Mouse (Mus musculus) embryo, embryonic 10 days (tissue): ENCODE data around the gene Arid2.

Source experiments
- DNase-seq: peaks from one replicate; pipeline ENCODE4 v3.0.0-alpha.2; 2015; ENCODE audit warnings: low spot score

Arid2 gene

GRCm38 (mm10) chr15:96345312-96345849 lies 58.1 kb downstream of the Arid2 start:
- no peak for DNase-seq

- DNase-seq = no peak
These were observed 64.1 kb downstream of the Arid2 start for GRCm38 (mm10) chr15:96351432-96351831.

GRCm38 (mm10) chr15:96358871-96359270 lies 71.6 kb downstream of the Arid2 start:
- no peak for DNase-seq

GRCm38 (mm10) chr15:96360614-96361013 lies 73.3 kb downstream of the Arid2 start:
- no peak for DNase-seq

GRCm38 (mm10) chr15:96365351-96365750 lies 78.0 kb downstream of the Arid2 start:
- no peak for DNase-seq

GRCm38 (mm10) chr15:96366176-96366963 lies 79.1 kb downstream of the Arid2 start:
- no peak for DNase-seq

- DNase-seq = no peak
These were observed 84.0 kb downstream of the Arid2 start for GRCm38 (mm10) chr15:96371311-96371710.

- no peak for DNase-seq
These were observed 85.3 kb downstream of the Arid2 start for GRCm38 (mm10) chr15:96372628-96373027.

GRCm38 (mm10) chr15:96373161-96373560 lies 85.8 kb downstream of the Arid2 start:
- no peak for DNase-seq

- DNase-seq = no peak
These were observed 88.9 kb downstream of the Arid2 start for GRCm38 (mm10) chr15:96376214-96376613.

GRCm38 (mm10) chr15:96377263-96377662 lies 89.9 kb downstream of the Arid2 start:
- no peak for DNase-seq

GRCm38 (mm10) chr15:96377701-96378100 lies 90.4 kb downstream of the Arid2 start:
- no peak for DNase-seq

GRCm38 (mm10) chr15:96382223-96382622 lies 94.9 kb downstream of the Arid2 start:
- DNase-seq = no peak

GRCm38 (mm10) chr15:96388565-96388964 lies 101.2 kb downstream of the Arid2 start:
- no peak for DNase-seq

GRCm38 (mm10) chr15:96392878-96393277 lies 105.6 kb downstream of the Arid2 start:
- DNase-seq = no peak

- no peak for DNase-seq
These were observed 107.8 kb downstream of the Arid2 start for GRCm38 (mm10) chr15:96395071-96395470.

- DNase-seq = no peak
These were observed 109.5 kb downstream of the Arid2 start for GRCm38 (mm10) chr15:96396641-96397344.

GRCm38 (mm10) chr15:96398333-96398732 lies 111.0 kb downstream of the Arid2 start:
- DNase-seq = no peak

- no peak for DNase-seq
These were observed 118.2 kb downstream of the Arid2 start for GRCm38 (mm10) chr15:96405548-96405947.

- DNase-seq = no peak
These were observed 118.9 kb downstream of the Arid2 start for GRCm38 (mm10) chr15:96406253-96406652.

- no peak for DNase-seq
These were observed 119.8 kb downstream of the Arid2 start for GRCm38 (mm10) chr15:96407151-96407550.

- no peak for DNase-seq
These were observed 121.4 kb downstream of the Arid2 start for GRCm38 (mm10) chr15:96408717-96409121.

GRCm38 (mm10) chr15:96418161-96418560 lies 130.8 kb downstream of the Arid2 start:
- DNase-seq = no peak
